Comparison of ENCODE assay signal across 21 mouse cellular contexts in genomic region chr10:116428026-116428780, GRCm38 (mm10). TPM values are rescaled to one million over a fixed set of nuclear protein-coding genes. Genes with fewer than 3 reads are reported as not detected.
A peak's percentile ranks its signal among the peaks of the same experiment; 100 is the strongest.
DNase-seq lines count a peak whose midpoint lies in the region; ATAC-seq and TF ChIP-seq lines count a peak whose summit lies in the region.
"Had no signal": no experiment of that assay in that cellular context is flagged by ENCODE, and none has a peak within 500 bp of the region (broad histone marks: within the 10 kb centered on the region; RNA-seq: fewer than 3 reads in every experiment).

No protein-coding gene starts in this region.

- H3K4me2 ChIP-seq in midbrain, postnatal 0 days (ENCODE audit: low read depth, low read length, poor library complexity, severe bottlenecking): no peak overlapping the region
- no peak overlapping the region for H3K4me2 ChIP-seq in midbrain, embryonic 15.5 days
- H3K4me2 ChIP-seq: embryonic facial prominence, embryonic 12.5 days; forebrain, embryonic 12.5 days; heart, embryonic 15.5 days; hindbrain, embryonic 15.5 days; liver, embryonic 11.5 days; lung, embryonic 15.5 days had no signal

- intact Hi-C loops in left cerebral cortex, postnatal 25 days (cut with DNase I): loop anchor here (2.0 kb wide), 2 partner anchors 25 to 45 kb away; partner anchors contain the start of gene Kcnmb4
- intact Hi-C loops in heart, postnatal 36 days (cut with DNase I): no loop called here

- H3K27me3 ChIP-seq in heart, embryonic 10.5 days (ENCODE audit: insufficient read depth, poor library complexity, severe bottlenecking): no peaks in the 10 kb centered on the region
- H3K27me3 ChIP-seq in midbrain, postnatal 0 days (ENCODE audit: insufficient read depth, low read length): no peaks in the 10 kb centered on the region
- H3K27me3 ChIP-seq in midbrain, embryonic 15.5 days (replicated peaks): no peaks in the 10 kb centered on the region
- H3K27me3 ChIP-seq: embryonic facial prominence, embryonic 12.5 days; forebrain, embryonic 12.5 days; heart, embryonic 15.5 days; hindbrain, embryonic 15.5 days; lung, embryonic 15.5 days had no signal

- no peak overlapping the region for H3K4me3 ChIP-seq in heart, embryonic 10.5 days
- no peak overlapping the region for H3K4me3 ChIP-seq in midbrain, postnatal 0 days (ENCODE audit: low read depth, low read length)
- no peak overlapping the region for H3K4me3 ChIP-seq in midbrain, embryonic 15.5 days
- H3K4me3 ChIP-seq: embryonic facial prominence, embryonic 12.5 days; forebrain, embryonic 12.5 days; heart, embryonic 15.5 days; hindbrain, embryonic 15.5 days; lung, embryonic 15.5 days; myocyte had no signal

- 0 out of 2 replicates have a peak, but pooled peaks cover 5% of the 10 kb centered on the region for H3K9me3 ChIP-seq in heart, embryonic 10.5 days
- H3K9me3 ChIP-seq in midbrain, postnatal 0 days (ENCODE audit: low read length): 0 out of 2 replicates have a peak, but pooled peaks cover 2% of the 10 kb centered on the region
- no peaks in the 10 kb centered on the region for H3K9me3 ChIP-seq in midbrain, embryonic 15.5 days
- H3K9me3 ChIP-seq: forebrain, embryonic 12.5 days; heart, embryonic 15.5 days; hindbrain, embryonic 15.5 days; lung, embryonic 15.5 days had no signal

- H3K27ac ChIP-seq in heart, embryonic 10.5 days: no peak overlapping the region
- H3K27ac ChIP-seq in midbrain, postnatal 0 days (ENCODE audit: low read depth, low read length): no peak overlapping the region
- no peak overlapping the region for H3K27ac ChIP-seq in midbrain, embryonic 15.5 days
- H3K27ac ChIP-seq: embryonic facial prominence, embryonic 12.5 days; forebrain, embryonic 12.5 days; heart, embryonic 15.5 days; hindbrain, embryonic 15.5 days; lung, embryonic 15.5 days had no signal

- peaks cover 14% of the 10 kb centered on the region; the same call in 1 of the 2 replicates for H3K36me3 ChIP-seq in heart, embryonic 10.5 days
- no peaks in the 10 kb centered on the region for H3K36me3 ChIP-seq in midbrain, postnatal 0 days (ENCODE audit: insufficient read depth, low read length)
- H3K36me3 ChIP-seq in midbrain, embryonic 15.5 days (replicated peaks): no peaks in the 10 kb centered on the region
- H3K36me3 ChIP-seq: embryonic facial prominence, embryonic 12.5 days; heart, embryonic 15.5 days; hindbrain, embryonic 15.5 days; lung, embryonic 15.5 days had no signal

- no peaks in the 10 kb centered on the region for H3K4me1 ChIP-seq in heart, embryonic 10.5 days
- H3K4me1 ChIP-seq in midbrain, postnatal 0 days (ENCODE audit: insufficient read depth, low read length): no peaks in the 10 kb centered on the region
- no peaks in the 10 kb centered on the region for H3K4me1 ChIP-seq in midbrain, embryonic 15.5 days
- H3K4me1 ChIP-seq: forebrain, embryonic 12.5 days; heart, embryonic 15.5 days; hindbrain, embryonic 15.5 days; lung, embryonic 15.5 days had no signal

- no peak for TF ChIP-seq CTCF in midbrain, postnatal 0 days (IDR thresholded peaks at IDR 0.05)

- WGBS in heart, embryonic 10.5 days: 91% methylated on average over 26 of the region's 26 CpGs
- 95% methylated on average over 26 of the region's 26 CpGs for WGBS in midbrain, postnatal 0 days
- 93% methylated on average over 26 of the region's 26 CpGs for WGBS in midbrain, embryonic 15.5 days

- no peak for ATAC-seq in midbrain, postnatal 0 days (ENCODE audit: low FRiP score)
- no peak for ATAC-seq in midbrain, embryonic 15.5 days (replicated peaks)

- H3K9ac ChIP-seq in midbrain, postnatal 0 days (replicated peaks; ENCODE audit: low read length, poor library complexity, severe bottlenecking): no peak overlapping the region
- no peak overlapping the region for H3K9ac ChIP-seq in midbrain, embryonic 15.5 days
- H3K9ac ChIP-seq: embryonic facial prominence, embryonic 12.5 days; forebrain, embryonic 12.5 days; heart, embryonic 15.5 days; hindbrain, embryonic 15.5 days; lung, embryonic 15.5 days had no signal

- DNase-seq in right cerebral cortex, adult 18-20 months: peak; percentile 90
- DNase-seq in right cerebral cortex, postnatal 4 days: no peak
- DNase-seq in layer of hippocampus, adult 9-11 months: peak; percentile 84
- DNase-seq in left cerebral cortex, postnatal 25 days (ENCODE audit: low spot score in 2 of 2): peak; percentile 70 to 96
- DNase-seq in heart, embryonic 10.5 days (ENCODE audit: low spot score): no peak
- no peak for DNase-seq in heart, postnatal 36 days
- no peak for DNase-seq in midbrain, postnatal 0 days (ENCODE audit: low spot score)
- DNase-seq: adrenal gland, postnatal 14 days; cerebellum, postnatal 14 days; kidney, adult 11 months; kidney, postnatal 4 days; spleen, adult 18-20 months; thymus, postnatal 36 days had no signal

RNA-seq across cellular contexts. Expression of gene Kcnmb4, which starts 45.5 kb away (rescaled TPM):
- total RNA-seq in left cerebral cortex, postnatal 25 days (2021): 100 to 1,000 TPM in 1 of 2 experiments, 10 to 100 TPM in 1; 97.3 to 109 TPM
- polyA plus RNA-seq in heart, embryonic 10.5 days (2016; fragmentation: Nextera tagmentation; extraction: Ambion mirVana): 5.0 and 8.0 TPM in 2 replicates
- total RNA-seq in heart, postnatal 36 days (2021): under 1 TPM; 0.22 to 0.24 TPM
- 43.2 and 67.6 TPM in 2 replicates for total RNA-seq in midbrain, postnatal 0 days (2014; rRNA removed)
- 19.8 and 21.7 TPM in 2 replicates for polyA plus RNA-seq in midbrain, postnatal 0 days (2015; fragmentation: Nextera tagmentation; extraction: Ambion mirVana)
- polyA plus RNA-seq in midbrain, embryonic 15.5 days (2015; fragmentation: Nextera tagmentation; extraction: Ambion mirVana): 17.1 and 20.3 TPM in 2 replicates

Comparison
In these comparisons a context has a peak if more than half of its experiments do, and no peak if none do; other contexts are left out.
1. DNase-seq: peak in right cerebral cortex, adult 18-20 months (single experiment), layer of hippocampus, adult 9-11 months (single experiment) and left cerebral cortex, postnatal 25 days (2 of 2); none in right cerebral cortex, postnatal 4 days (single experiment), heart, embryonic 10.5 days (single experiment), heart, postnatal 36 days (0 of 2) and midbrain, postnatal 0 days (single experiment).
2. RNA of gene Kcnmb4, which starts 45.5 kb away (total RNA-seq): 97.3 to 109 TPM in left cerebral cortex, postnatal 25 days and 43.2 to 67.6 TPM in midbrain, postnatal 0 days; 0.22 to 0.24 TPM in heart, postnatal 36 days; every median in the first group is over 10 times any median in the second.